14 mouse cellular contexts compared by ENCODE assay signal in genomic region chr2:76555852-76556558, GRCm38 (mm10).
"Had no signal": no experiment of that assay in that cellular context is flagged by ENCODE, and none has a peak within 500 bp of the region (broad histone marks: within the 10 kb centered on the region; RNA-seq: fewer than 3 reads in every experiment).

No protein-coding gene starts in this region.

- H3K27me3 ChIP-seq: midbrain, embryonic 12.5 days; neural tube, embryonic 12.5 days; stomach, embryonic 15.5 days had no signal

- H3K4me1 ChIP-seq: midbrain, embryonic 10.5 days; midbrain, embryonic 12.5 days; neural tube, embryonic 12.5 days; stomach, embryonic 15.5 days had no signal

- H3K9ac ChIP-seq: lung, embryonic 14.5 days; midbrain, embryonic 12.5 days; neural tube, embryonic 12.5 days; stomach, embryonic 15.5 days had no signal

- H3K4me3 ChIP-seq: midbrain, embryonic 10.5 days; midbrain, embryonic 12.5 days; neural tube, embryonic 12.5 days; stomach, embryonic 15.5 days had no signal

- H3K4me2 ChIP-seq: lung, embryonic 14.5 days; midbrain, embryonic 12.5 days; neural tube, embryonic 12.5 days; stomach, embryonic 15.5 days had no signal

- H3K9me3 ChIP-seq: midbrain, embryonic 10.5 days; midbrain, embryonic 12.5 days; neural tube, embryonic 12.5 days; stomach, embryonic 15.5 days had no signal

- H3K36me3 ChIP-seq: midbrain, embryonic 10.5 days; midbrain, embryonic 12.5 days; stomach, embryonic 15.5 days had no signal

- DNase-seq: lung, adult 18-20 months; lung, embryonic 14.5 days; lung, postnatal 10 days; lung, postnatal 4 days; midbrain, embryonic 14.5 days; right cerebral cortex, postnatal 14 days; thymus, adult 2 months; thymus, postnatal 25 days; thymus, postnatal 4 days had no signal

- H3K27ac ChIP-seq: midbrain, embryonic 10.5 days; midbrain, embryonic 12.5 days; neural tube, embryonic 12.5 days; stomach, embryonic 15.5 days; stomach, postnatal 0 days had no signal
